Mouse (Mus musculus): ENCODE measurements around the gene Ppm1m.

DNA sequence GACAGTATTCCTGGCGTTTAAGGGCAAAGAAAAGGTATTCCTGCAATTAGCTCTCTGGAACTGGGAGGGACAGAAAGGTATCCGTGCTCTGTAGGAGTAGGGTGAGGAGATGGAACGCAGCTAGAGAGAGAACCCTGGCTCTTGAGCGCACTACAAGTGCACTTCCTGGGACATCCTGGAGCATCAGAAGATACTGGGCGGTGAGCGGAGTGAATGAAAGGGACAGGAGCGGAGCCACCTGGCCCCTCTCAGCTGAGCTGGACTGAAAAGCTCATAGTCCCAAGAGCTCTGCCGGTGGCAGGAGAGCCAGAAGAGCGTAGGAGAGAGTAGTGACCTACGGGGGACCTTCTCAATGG, 50.2 kb downstream of the Ppm1m start:
- TF ChIP-seq EP300 (IDR thresholded peaks at IDR 0.05; ENCODE audit: low read depth) (no peak), CTCF (IDR thresholded peaks at IDR 0.05; ENCODE audit: low read depth) (no peak)

All from liver, postnatal 0 days (tissue).